Mouse (Mus musculus) ES-Bruce4 (cell line): ENCODE results near the gene Asap3.

Experiments
- CTCF ChIP-seq: IDR thresholded peaks from one replicate; pipeline ENCODE4 v1.8.1; 2011; ENCODE audit warnings: low read depth, low read length
- EP300 ChIP-seq: IDR thresholded peaks from 2 replicates; pipeline ENCODE4 v1.6.1; 2011; ENCODE audit warnings: low read depth, low read length; ENCODE audit not compliant: insufficient read depth
- POLR2A ChIP-seq: IDR thresholded peaks from one replicate; pipeline ENCODE4 v1.8.1; 2011; ENCODE audit warnings: low read length; ENCODE audit not compliant: insufficient read depth

GRCm38 (mm10) chr4:136291692-136292091 lies 85.5 kb downstream of the Asap3 start:
- TF ChIP-seq CTCF (no peak), POLR2A (no peak), EP300 (no peak)
